Mouse (Mus musculus): ENCODE data around the gene Slc9b1. TPM values are rescaled to one million over a fixed set of nuclear protein-coding genes. Genes with fewer than 3 reads are reported as not detected.

Slc9b1 gene
- polyA plus RNA-seq, 1 experiment from 2014 or later, result 0.27 TPM

DNA sequence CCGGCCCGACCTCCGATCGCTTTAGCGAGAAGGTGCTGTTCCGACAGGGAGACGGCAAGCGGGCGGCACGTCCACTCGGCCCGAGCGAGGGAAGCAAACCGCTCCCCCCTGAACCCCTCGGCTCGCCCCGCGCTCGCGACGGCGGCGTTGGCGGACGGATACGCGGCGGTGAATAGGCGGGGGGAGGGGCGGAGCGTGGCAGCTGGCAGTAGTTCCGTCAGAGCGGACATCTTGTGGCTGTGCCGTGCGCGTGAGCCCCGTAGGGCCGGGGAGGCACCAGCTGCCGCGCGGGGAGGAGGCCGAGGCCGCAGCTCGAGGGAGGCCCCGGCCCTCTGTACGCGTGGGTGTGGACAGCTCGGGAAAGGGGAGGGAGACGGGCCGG lies 90.7 kb downstream of the Slc9b1 start:
- H3K27me3 ChIP-seq (ENCODE audit: control insufficient read depth, insufficient read depth, low read length), result no peaks in the 10 kb centered on the region
- H3K27ac ChIP-seq (ENCODE audit: low read depth, low read length), result peak overlapping the region; percentile 100
- H3K4me3 ChIP-seq (ENCODE audit: low read length), result peak overlapping the region; percentile 77
- H3K9me3 ChIP-seq (ENCODE audit: control insufficient read depth, low read length), result no peaks in the 10 kb centered on the region
- 2% methylated on average over 22 of the region's 50 CpGs for WGBS
- peaks cover 6% of the 10 kb centered on the region for H3K4me1 ChIP-seq (ENCODE audit: control insufficient read depth, insufficient read depth, low read length)
- peak; percentile 81 for ATAC-seq (ENCODE audit: low FRiP score, low TSS enrichment)
- peaks cover 17% of the 10 kb centered on the region; the same call in 1 of the 2 replicates for H3K36me3 ChIP-seq (ENCODE audit: control insufficient read depth, insufficient read depth, low read length)
- peak overlapping the region; percentile 34 for H3K4me2 ChIP-seq (replicated peaks; ENCODE audit: low read depth, low read length)
- peak overlapping the region; percentile 99 for H3K9ac ChIP-seq (ENCODE audit: low read depth, low read length)

DNA sequence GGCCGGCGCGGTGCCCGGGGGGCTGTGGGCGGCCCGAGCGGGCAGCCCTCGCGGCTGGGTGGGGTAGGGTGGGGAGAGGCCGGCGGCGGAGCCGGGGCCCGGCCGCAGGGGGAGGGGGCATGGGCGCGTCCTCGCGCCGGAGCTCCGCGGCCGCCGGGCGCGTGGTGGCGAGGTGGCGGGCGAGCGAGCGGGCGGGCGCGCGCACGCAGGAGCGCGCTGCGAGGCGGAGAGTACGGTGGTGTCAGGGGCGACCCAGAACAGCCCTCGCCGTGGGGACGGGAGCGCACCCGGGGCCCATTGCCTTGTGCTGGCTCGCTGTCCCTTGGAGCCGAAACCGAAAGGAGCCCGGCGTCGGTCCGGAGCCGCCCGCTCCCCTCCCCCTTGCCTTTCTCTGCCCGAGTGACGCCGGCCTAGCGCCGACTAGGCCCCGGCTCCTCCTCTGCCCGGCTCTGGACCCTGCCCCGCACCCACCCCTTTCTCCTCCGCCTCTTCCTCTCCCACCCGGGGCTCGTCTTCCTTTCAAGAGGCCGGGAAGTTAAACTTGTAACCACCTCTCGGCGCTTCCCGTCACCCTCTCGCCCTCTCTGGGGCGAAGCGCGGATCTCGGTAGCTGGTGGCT lies 91.2 kb downstream of the Slc9b1 start:
- Histone ChIP-seq H3K9ac (ENCODE audit: low read depth, low read length) (peak overlapping the region; percentile 99), H3K9me3 (ENCODE audit: control insufficient read depth, low read length) (no peaks in the 10 kb centered on the region), H3K4me2 (replicated peaks; ENCODE audit: low read depth, low read length) (peak overlapping the region; percentile 94), H3K27ac (ENCODE audit: low read depth, low read length) (peak overlapping the region; percentile 100), H3K4me1 (ENCODE audit: control insufficient read depth, insufficient read depth, low read length) (peaks cover 6% of the 10 kb centered on the region), H3K27me3 (ENCODE audit: control insufficient read depth, insufficient read depth, low read length) (no peaks in the 10 kb centered on the region), H3K36me3 (ENCODE audit: control insufficient read depth, insufficient read depth, low read length) (peaks cover 20% of the 10 kb centered on the region), H3K4me3 (ENCODE audit: low read length) (peak overlapping the region; percentile 77)
- ATAC-seq (ENCODE audit: low FRiP score, low TSS enrichment), result peak; percentile 73
- WGBS, result 0% methylated on average over 45 of the region's 76 CpGs

DNA sequence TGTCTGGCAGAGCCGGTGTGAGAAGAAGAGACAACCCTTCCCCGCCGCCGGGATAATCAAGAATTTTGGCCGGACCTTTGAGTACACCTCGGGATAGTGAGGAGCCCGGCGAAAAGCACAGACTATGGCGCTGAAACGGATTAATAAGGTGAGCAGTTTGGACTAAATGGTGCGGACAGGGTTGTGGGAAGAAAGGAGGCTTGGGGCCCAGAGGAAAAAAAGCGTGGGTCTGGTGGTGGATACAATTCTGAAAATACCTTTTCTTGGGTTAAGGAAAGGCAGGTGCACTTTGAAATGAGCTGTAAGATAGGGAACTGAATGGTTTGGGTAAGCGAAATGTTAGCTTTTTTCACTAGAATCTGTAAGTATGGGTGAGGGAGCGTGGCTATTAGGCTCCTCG lies 91.8 kb downstream of the Slc9b1 start:
- Histone ChIP-seq H3K4me3 (ENCODE audit: low read length) (peak overlapping the region; percentile 77), H3K9me3 (ENCODE audit: control insufficient read depth, low read length) (no peaks in the 10 kb centered on the region), H3K4me1 (ENCODE audit: control insufficient read depth, insufficient read depth, low read length) (peaks cover 6% of the 10 kb centered on the region), H3K4me2 (replicated peaks; ENCODE audit: low read depth, low read length) (peak overlapping the region; percentile 94), H3K36me3 (ENCODE audit: control insufficient read depth, insufficient read depth, low read length) (peaks cover 24% of the 10 kb centered on the region), H3K9ac (ENCODE audit: low read depth, low read length) (peak overlapping the region; percentile 99), H3K27ac (ENCODE audit: low read depth, low read length) (peak overlapping the region; percentile 100), H3K27me3 (ENCODE audit: control insufficient read depth, insufficient read depth, low read length) (no peaks in the 10 kb centered on the region)
- ATAC-seq (ENCODE audit: low FRiP score, low TSS enrichment), result no peak
- 3% methylated on average over 15 of the region's 15 CpGs for WGBS

DNA sequence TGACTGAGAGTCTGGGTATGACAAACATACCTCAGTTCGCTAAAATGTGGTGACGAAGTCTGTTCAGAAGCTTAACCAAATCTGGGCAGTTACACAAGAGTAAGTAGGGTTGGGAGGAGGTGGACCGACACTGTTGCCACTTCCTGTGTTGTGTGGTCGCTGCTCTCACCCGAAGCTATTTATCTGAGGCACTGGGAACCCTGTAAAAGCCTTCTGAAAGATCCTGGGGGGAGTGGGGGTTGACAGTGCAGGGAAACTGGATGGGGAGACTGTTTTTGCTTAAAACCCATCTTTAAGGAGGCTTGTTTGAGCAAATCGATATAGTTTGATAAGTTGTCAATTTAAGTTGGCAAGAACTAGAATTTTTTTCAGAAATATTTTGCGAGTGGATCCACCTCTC lies 92.4 kb downstream of the Slc9b1 start:
- Histone ChIP-seq H3K4me1 (ENCODE audit: control insufficient read depth, insufficient read depth, low read length) (peaks cover 6% of the 10 kb centered on the region), H3K4me2 (replicated peaks; ENCODE audit: low read depth, low read length) (peak overlapping the region; percentile 94), H3K36me3 (ENCODE audit: control insufficient read depth, insufficient read depth, low read length) (peaks cover 29% of the 10 kb centered on the region), H3K27ac (ENCODE audit: low read depth, low read length) (0 out of 2 replicates have a peak overlapping the region, but pooled peaks have one; percentile 100), H3K4me3 (ENCODE audit: low read length) (peak overlapping the region; percentile 77), H3K27me3 (ENCODE audit: control insufficient read depth, insufficient read depth, low read length) (no peaks in the 10 kb centered on the region), H3K9me3 (ENCODE audit: control insufficient read depth, low read length) (no peaks in the 10 kb centered on the region), H3K9ac (ENCODE audit: low read depth, low read length) (peak overlapping the region; percentile 99)
- 24% methylated on average over 7 of the region's 7 CpGs for WGBS
- no peak for ATAC-seq (ENCODE audit: low FRiP score, low TSS enrichment)

DNA sequence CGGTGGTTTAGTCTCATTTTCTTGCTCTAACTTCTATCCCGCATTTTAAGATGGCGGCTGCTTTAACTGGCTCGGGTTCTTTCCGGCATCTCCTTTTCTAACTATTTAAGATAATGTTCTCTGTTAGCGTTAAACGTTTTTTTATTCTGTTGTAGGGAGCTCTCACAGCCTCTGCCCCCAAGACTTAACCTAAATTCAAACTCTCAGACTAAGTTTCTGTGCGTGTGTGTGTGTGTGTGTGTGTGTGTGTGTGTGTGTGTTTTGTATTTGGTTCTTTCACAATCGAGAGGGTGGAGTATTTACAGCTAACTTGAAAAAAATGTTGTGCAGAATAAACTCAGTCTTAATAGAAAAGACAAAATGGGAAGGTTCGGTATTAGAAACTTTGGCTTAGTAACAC lies 92.8 kb downstream of the Slc9b1 start:
- Histone ChIP-seq H3K4me2 (replicated peaks; ENCODE audit: low read depth, low read length) (peak overlapping the region; percentile 94), H3K4me1 (ENCODE audit: control insufficient read depth, insufficient read depth, low read length) (peaks cover 6% of the 10 kb centered on the region), H3K9ac (ENCODE audit: low read depth, low read length) (peak overlapping the region; percentile 99; the same call in 1 of the 2 replicates), H3K4me3 (ENCODE audit: low read length) (peak overlapping the region; percentile 77), H3K27me3 (ENCODE audit: control insufficient read depth, insufficient read depth, low read length) (no peaks in the 10 kb centered on the region), H3K27ac (ENCODE audit: low read depth, low read length) (no peak overlapping the region), H3K9me3 (ENCODE audit: control insufficient read depth, low read length) (no peaks in the 10 kb centered on the region), H3K36me3 (ENCODE audit: control insufficient read depth, insufficient read depth, low read length) (peaks cover 29% of the 10 kb centered on the region)
- 40% methylated on average over 10 of the region's 10 CpGs for WGBS
- ATAC-seq (ENCODE audit: low FRiP score, low TSS enrichment), result no peak

DNA sequence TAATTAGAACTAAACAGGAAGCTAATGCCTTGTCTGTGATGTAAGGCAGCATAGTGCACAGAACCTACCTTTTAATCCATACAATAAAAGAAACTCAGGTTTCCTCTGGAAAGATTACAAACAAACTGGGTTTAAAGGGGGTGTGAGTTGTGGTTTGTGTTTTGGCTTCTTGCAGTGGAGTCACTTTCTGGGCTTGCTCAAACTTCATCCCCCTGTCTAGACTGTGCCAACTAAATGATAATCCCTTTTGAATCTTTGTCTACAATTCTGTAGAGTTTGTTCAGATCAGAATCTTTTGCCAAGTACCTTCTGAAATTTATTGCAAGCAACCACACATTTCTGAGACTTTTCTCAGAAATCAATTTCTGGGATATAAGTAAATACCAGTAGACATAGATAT lies 97.1 kb downstream of the Slc9b1 start:
- Histone ChIP-seq H3K4me3 (ENCODE audit: low read length) (no peak overlapping the region), H3K27me3 (ENCODE audit: control insufficient read depth, insufficient read depth, low read length) (no peaks in the 10 kb centered on the region), H3K36me3 (ENCODE audit: control insufficient read depth, insufficient read depth, low read length) (peaks cover 44% of the 10 kb centered on the region), H3K9ac (ENCODE audit: low read depth, low read length) (no peak overlapping the region), H3K4me2 (replicated peaks; ENCODE audit: low read depth, low read length) (no peak overlapping the region), H3K4me1 (ENCODE audit: control insufficient read depth, insufficient read depth, low read length) (peaks cover 6% of the 10 kb centered on the region), H3K27ac (ENCODE audit: low read depth, low read length) (no peak overlapping the region), H3K9me3 (ENCODE audit: control insufficient read depth, low read length) (no peaks in the 10 kb centered on the region)
- no peak for ATAC-seq (ENCODE audit: low FRiP score, low TSS enrichment)

Other genes with a start within 250 kb of the Slc9b1 start
- 46.7 and 49.3 TPM in 2 replicates for gene Cenpe, start 135.5 kb upstream of the Slc9b1 start, polyA plus RNA-seq (2014; fragmentation: Nextera tagmentation; extraction: Ambion mirVana)
- gene Bdh2, start 66.8 kb upstream of the Slc9b1 start, polyA plus RNA-seq (2014; fragmentation: Nextera tagmentation; extraction: Ambion mirVana), result 18.1 and 18.2 TPM in 2 replicates
- 2.5 and 4.9 TPM in 2 replicates for gene Slc9b2, start 40.3 kb upstream of the Slc9b1 start, polyA plus RNA-seq (2014; fragmentation: Nextera tagmentation; extraction: Ambion mirVana)
- gene Cisd2, start 75.9 kb downstream of the Slc9b1 start, polyA plus RNA-seq (2014; fragmentation: Nextera tagmentation; extraction: Ambion mirVana), result 58.3 and 73.2 TPM in 2 replicates
- gene Ube2d3, start 90.1 kb downstream of the Slc9b1 start, polyA plus RNA-seq (2014; fragmentation: Nextera tagmentation; extraction: Ambion mirVana), result 509 and 612 TPM in 2 replicates
- 8.2 and 23.2 TPM in 2 replicates for gene Manba, start 137.6 kb downstream of the Slc9b1 start, polyA plus RNA-seq (2014; fragmentation: Nextera tagmentation; extraction: Ambion mirVana)